Mouse (Mus musculus): ENCODE measurements around the gene Mok. TPM values are rescaled to one million over a fixed set of nuclear protein-coding genes. Genes with fewer than 3 reads are reported as not detected.

Gene Mok
- 0.06 and 0.29 TPM in 2 replicates for polyA plus RNA-seq (2012; ENCODE audit: low replicate concordance)

GRCm38 (mm10) chr12:110840348-110841198 lies at the start of gene Mok:
TSS of gene Mok (minus strand) at chr12:110840939.

GRCm38 (mm10) chr12:110889036-110890020 lies 48.6 kb upstream of the Mok start, which contains the start of the genes Cinp and Tecpr2:
TSS of gene Cinp (minus strand) at chr12:110889145.
TSS of gene Tecpr2 (plus strand) at chr12:110889264.

GRCm38 (mm10) chr12:110850010-110850928 lies 9.5 kb upstream of the Mok start, which contains the start of gene Zfp839:
TSS of gene Zfp839 (plus strand) at chr12:110850253.

Other genes starting within 250 kb of the Mok start
- 292 and 395 TPM in 2 replicates for gene Dync1h1, start 239.5 kb downstream of the Mok start, polyA plus RNA-seq (2012; ENCODE audit: low replicate concordance)
- not detected in 2 replicates for gene 1700001K19Rik, start 158.3 kb downstream of the Mok start, polyA plus RNA-seq (2012; ENCODE audit: low replicate concordance)
- gene Hsp90aa1, start 138.2 kb downstream of the Mok start, polyA plus RNA-seq (2012; ENCODE audit: low replicate concordance): 8.8 and 111 TPM in 2 replicates
- 6.1 and 38.6 TPM in 2 replicates for gene Wdr20, start 103.0 kb downstream of the Mok start, polyA plus RNA-seq (2012; ENCODE audit: low replicate concordance)
- 14.4 and 15.2 TPM in 2 replicates for gene Zfp839, start 9.3 kb upstream of the Mok start, polyA plus RNA-seq (2012; ENCODE audit: low replicate concordance)
- 1.3 and 6.1 TPM in 2 replicates for gene Cinp, start 48.2 kb upstream of the Mok start, polyA plus RNA-seq (2012; ENCODE audit: low replicate concordance)
- 3.1 and 3.6 TPM in 2 replicates for gene Tecpr2, start 48.3 kb upstream of the Mok start, polyA plus RNA-seq (2012; ENCODE audit: low replicate concordance)
- 3.6 and 10.2 TPM in 2 replicates for gene Ankrd9, start 138.1 kb upstream of the Mok start, polyA plus RNA-seq (2012; ENCODE audit: low replicate concordance)
- gene Rcor1, start 198.4 kb upstream of the Mok start, polyA plus RNA-seq (2012; ENCODE audit: low replicate concordance): 13.4 and 14.7 TPM in 2 replicates

All from hematopoietic multipotent progenitor cell, adult 10-12 weeks (in vitro differentiated cells).